ENCODE assay signal across 26 mouse cellular contexts in genomic region chr1:119936861-119937260, GRCm38 (mm10). TPM values are rescaled to one million over a fixed set of nuclear protein-coding genes. Genes with fewer than 3 reads are reported as not detected.
DNase-seq lines count a peak whose midpoint lies in the region; ATAC-seq and TF ChIP-seq lines count a peak whose summit lies in the region.
"Had no signal": no experiment of that assay in that cellular context is flagged by ENCODE, and none has a peak within 500 bp of the region (broad histone marks: within the 10 kb centered on the region; RNA-seq: fewer than 3 reads in every experiment).

No protein-coding gene starts in this region.

- TF ChIP-seq CTCF in testis, adult 2 months (IDR thresholded peaks at IDR 0.05; ENCODE audit: control insufficient read depth, insufficient read depth, insufficient replicate concordance, low read depth, low read length): no peak

- WGBS in kidney, embryonic 14.5 days: 10% methylated on average over 7 of the region's 7 CpGs

- no peak overlapping the region for H3K27ac ChIP-seq in kidney, embryonic 14.5 days (ENCODE audit: low read depth, low read length)
- no peak overlapping the region for H3K27ac ChIP-seq in testis, adult 2 months (ENCODE audit: control insufficient read depth, insufficient read depth, low read depth, low read length)
- H3K27ac ChIP-seq: embryonic facial prominence, embryonic 13.5 days; forebrain, embryonic 13.5 days; heart, embryonic 13.5 days; hindbrain, embryonic 14.5 days; layer of hippocampus, adult 2 months; limb, embryonic 13.5 days; liver, embryonic 12.5 days; neural tube, embryonic 13.5 days had no signal

- H3K36me3 ChIP-seq in kidney, embryonic 14.5 days (ENCODE audit: control insufficient read depth, insufficient read depth, low read length): no peaks in the 10 kb centered on the region
- H3K36me3 ChIP-seq in testis, adult 2 months (ENCODE audit: control insufficient read depth, insufficient read depth, low read length): no peaks in the 10 kb centered on the region
- H3K36me3 ChIP-seq: embryonic facial prominence, embryonic 13.5 days; heart, embryonic 13.5 days; limb, embryonic 13.5 days; liver, embryonic 12.5 days; neural tube, embryonic 13.5 days had no signal

- peak; percentile 78 for ATAC-seq in kidney, embryonic 14.5 days (ENCODE audit: low FRiP score, low TSS enrichment)
- ATAC-seq: forebrain, embryonic 13.5 days; liver, embryonic 12.5 days had no signal

- H3K4me2 ChIP-seq in kidney, embryonic 14.5 days (replicated peaks; ENCODE audit: low read depth, low read length): no peak overlapping the region; the same call in 1 of the 2 replicates
- H3K4me2 ChIP-seq: embryonic facial prominence, embryonic 13.5 days; forebrain, embryonic 13.5 days; heart, embryonic 13.5 days; hindbrain, embryonic 14.5 days; limb, embryonic 13.5 days; liver, embryonic 12.5 days; neural tube, embryonic 13.5 days had no signal

- no peaks in the 10 kb centered on the region for H3K9me3 ChIP-seq in kidney, embryonic 14.5 days (ENCODE audit: control insufficient read depth, low read length)
- H3K9me3 ChIP-seq: embryonic facial prominence, embryonic 13.5 days; forebrain, embryonic 13.5 days; heart, embryonic 13.5 days; limb, embryonic 13.5 days; neural tube, embryonic 13.5 days had no signal

- no peaks in the 10 kb centered on the region for H3K4me1 ChIP-seq in kidney, embryonic 14.5 days (ENCODE audit: control insufficient read depth, insufficient read depth, low read length)
- no peaks in the 10 kb centered on the region for H3K4me1 ChIP-seq in testis, adult 2 months (ENCODE audit: control insufficient read depth, insufficient read depth, low read length)
- H3K4me1 ChIP-seq: forebrain, embryonic 13.5 days; liver, embryonic 12.5 days; neural tube, embryonic 13.5 days had no signal

- TF ChIP-seq POLR2A in testis, adult 2 months (IDR thresholded peaks at IDR 0.05; ENCODE audit: control insufficient read depth, low read depth, low read length): no peak

- no peaks in the 10 kb centered on the region for H3K27me3 ChIP-seq in kidney, embryonic 14.5 days (ENCODE audit: control insufficient read depth, insufficient read depth, low read length)
- no peaks in the 10 kb centered on the region for H3K27me3 ChIP-seq in testis, adult 2 months (ENCODE audit: control insufficient read depth, insufficient read depth, low read length)
- H3K27me3 ChIP-seq: embryonic facial prominence, embryonic 13.5 days; forebrain, embryonic 13.5 days; heart, embryonic 13.5 days; limb, embryonic 13.5 days; neural tube, embryonic 13.5 days had no signal

- H3K4me3 ChIP-seq in kidney, embryonic 14.5 days (ENCODE audit: low read length): no peak overlapping the region
- H3K4me3 ChIP-seq in testis, adult 2 months (ENCODE audit: control insufficient read depth, low read depth, low read length): peak overlapping the region; percentile 27
- H3K4me3 ChIP-seq: embryonic facial prominence, embryonic 13.5 days; erythroblast, embryonic 14.5 days; forebrain, embryonic 13.5 days; heart, embryonic 13.5 days; layer of hippocampus, adult 2 months; limb, embryonic 13.5 days; liver, embryonic 12.5 days; neural tube, embryonic 13.5 days had no signal

- H3K9ac ChIP-seq in kidney, embryonic 14.5 days (ENCODE audit: low read depth, low read length): no peak overlapping the region
- H3K9ac ChIP-seq: embryonic facial prominence, embryonic 13.5 days; forebrain, embryonic 13.5 days; heart, embryonic 13.5 days; hindbrain, embryonic 14.5 days; limb, embryonic 13.5 days; liver, embryonic 12.5 days; neural tube, embryonic 13.5 days had no signal

- DNase-seq in embryo, embryonic 10 days (ENCODE audit: low spot score): peak; percentile 9
- DNase-seq in embryo, embryonic 11 days: no peak
- no peak for DNase-seq in kidney, adult 8-10 months
- DNase-seq in testis, postnatal 10 days (ENCODE audit: low spot score): no peak
- no peak for DNase-seq in thymus, postnatal 36 days
- no peak for DNase-seq in heart, adult 9 months (ENCODE audit: low spot score in 2 of 2)
- DNase-seq: adrenal gland, postnatal 25 days; cerebellum, adult 11 months; cerebellum, postnatal 10 days; gastrocnemius, postnatal 10 days; heart, postnatal 14 days; kidney, postnatal 10 days; lung, adult 2 months; lung, postnatal 14 days; midbrain, embryonic 14.5 days had no signal

RNA-seq across cellular contexts. Expression of gene Tmem177, which starts 23.9 kb away (rescaled TPM):
- polyA plus RNA-seq in kidney, embryonic 14.5 days (2014; fragmentation: Nextera tagmentation; extraction: Ambion mirVana): 4.6 and 7.4 TPM in 2 replicates
- 12.6 and 13.4 TPM in 2 replicates for polyA plus RNA-seq in testis, adult 2 months (2012; rRNA removed)
